Mouse (Mus musculus) spleen, adult 2 months (tissue): Measurements from ENCODE around the gene Kif13a.

ENCODE experiments used
- CTCF ChIP-seq: fragments of 200-500 bp; IDR thresholded peaks from 2 replicates; pipeline ENCODE4 v1.5.1; 2011; ENCODE audit warnings: mild to moderate bottlenecking, inconsistent platforms; ENCODE audit not compliant: insufficient read depth, insufficient read length, insufficient replicate concordance; ENCODE audit errors: extremely low read depth
- POLR2A ChIP-seq: fragments of 200-500 bp; IDR thresholded peaks from 2 replicates; pipeline ENCODE4 v1.6.1; 2011; ENCODE audit warnings: low read depth, low read length, inconsistent platforms

DNA sequence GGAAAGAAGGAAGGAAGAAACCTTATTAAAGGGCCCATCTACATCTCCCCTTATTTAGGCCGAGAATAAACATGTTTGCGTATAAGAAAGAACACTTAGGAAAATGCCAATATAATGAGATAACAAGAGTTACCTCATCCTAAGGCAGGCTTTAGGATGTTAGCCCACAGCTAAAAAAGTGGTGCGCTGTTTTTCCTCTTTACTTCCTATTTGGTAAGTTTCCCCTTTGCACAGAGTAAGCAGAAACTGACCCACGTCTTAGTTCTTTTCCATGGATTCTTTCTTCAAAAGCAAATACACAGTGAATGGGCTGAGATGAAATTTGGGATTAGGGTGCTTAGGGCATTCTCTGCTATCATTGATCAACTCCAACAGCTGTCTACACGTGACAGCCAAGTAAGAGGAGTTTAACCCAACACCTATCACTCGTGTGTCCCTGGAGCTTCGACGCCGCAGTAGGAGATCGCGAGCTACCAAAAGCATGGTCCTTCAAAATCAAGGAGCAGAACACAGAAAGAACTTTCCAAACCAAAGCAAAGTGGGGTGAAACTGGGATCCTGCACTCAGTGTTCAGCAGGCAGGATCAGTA is 194.4 kb downstream of the Kif13a start:
- no peak for TF ChIP-seq POLR2A
- TF ChIP-seq CTCF = no peak
